Mouse (Mus musculus): Measurements from ENCODE around the gene Rpia. TPM values are rescaled to one million over a fixed set of nuclear protein-coding genes. Genes with fewer than 3 reads are reported as not detected.

Rpia gene
- polyA plus RNA-seq, 1 experiment: 25.9 TPM

GRCm38 (mm10) chr6:70716701-70717393 is 75.2 kb downstream of the Rpia start:
- TF ChIP-seq FLI1 (IDR thresholded peaks at IDR 0.05; ENCODE audit: low read length) (no peak), GATA1 (IDR thresholded peaks at IDR 0.05; ENCODE audit: borderline replicate concordance, low read length) (no peak)
- Histone ChIP-seq H3K36me3 (replicated peaks; ENCODE audit: low read length) (no peaks in the 10 kb centered on the region), H3K27me3 (replicated peaks) (no peaks in the 10 kb centered on the region), H3K9me3 (no peaks in the 10 kb centered on the region), H3K4me1 (peaks cover 19% of the 10 kb centered on the region), H3K4me3 (replicated peaks) (peak overlapping the region; percentile 4)

Other genes with a start within 250 kb of the Rpia start
- gene Eif2ak3, start 52.3 kb upstream of the Rpia start, polyA plus RNA-seq (2012; ENCODE audit: insufficient read depth, low replicate concordance): 0.71 and 2.2 TPM in 2 replicates
- gene Tex37, start 126.7 kb upstream of the Rpia start, polyA plus RNA-seq (2012; ENCODE audit: insufficient read depth, low replicate concordance): not detected in 2 replicates
- not detected in 2 replicates for gene Foxi3, start 164.3 kb upstream of the Rpia start, polyA plus RNA-seq (2012; ENCODE audit: insufficient read depth, low replicate concordance)

Data from megakaryocyte, embryonic 14.5 days (primary cell).